Mouse (Mus musculus): ENCODE data around the gene Spint2. TPM values are rescaled to one million over a fixed set of nuclear protein-coding genes. Genes with fewer than 3 reads are reported as not detected.

Spint2 gene
- 10 to 100 TPM; 33.2 to 36.6 TPM for total RNA-seq (2021)
- long read RNA-seq, experiment 1, transcript Spint2-202 (6 exons, 1,211 nt): major isoform, 45 of 53 reads
- long read RNA-seq, experiment 1, partial matches to known transcripts: 0 of 53 reads
- long read RNA-seq, experiment 1, other reads (novel, unspliced or antisense): 4 of 53 reads
- long read RNA-seq, experiment 2, transcript Spint2-202 (6 exons, 1,211 nt): major isoform, 45 of 56 reads
- long read RNA-seq, experiment 2, partial matches to known transcripts: 4 of 56 reads
- long read RNA-seq, experiment 2, other reads (novel, unspliced or antisense): 4 of 56 reads

- peak; percentile 81 for DNase-seq
Observed at GRCm38 (mm10) chr7:29281201-29282073, at the start of gene Spint2. TSS of gene Spint2 (minus strand) at chr7:29281912.

DNA sequence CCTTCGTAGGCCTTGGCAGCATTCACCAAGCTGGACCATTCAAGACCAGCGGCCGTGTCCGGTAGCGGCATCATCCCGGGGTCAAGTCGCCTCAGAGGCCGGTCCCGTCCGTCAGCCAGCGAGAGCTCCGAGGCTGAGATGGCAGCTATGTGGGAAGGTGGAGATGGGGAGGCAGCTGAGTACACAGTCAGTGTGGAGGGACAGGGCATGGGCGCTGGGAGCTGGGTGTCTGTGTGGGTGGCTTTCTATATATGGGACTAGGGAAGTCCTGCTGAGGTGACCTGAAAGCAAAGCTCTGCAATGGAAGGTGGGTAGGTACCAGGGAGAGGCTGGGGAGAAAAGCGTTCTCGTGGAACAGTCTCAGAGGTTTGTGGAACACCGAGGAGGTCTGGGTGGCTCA lies 47.3 kb upstream of the Spint2 start:
- no peak for DNase-seq

GRCm38 (mm10) chr7:29327087-29327486 lies 45.4 kb upstream of the Spint2 start:
- DNase-seq: no peak

DNA sequence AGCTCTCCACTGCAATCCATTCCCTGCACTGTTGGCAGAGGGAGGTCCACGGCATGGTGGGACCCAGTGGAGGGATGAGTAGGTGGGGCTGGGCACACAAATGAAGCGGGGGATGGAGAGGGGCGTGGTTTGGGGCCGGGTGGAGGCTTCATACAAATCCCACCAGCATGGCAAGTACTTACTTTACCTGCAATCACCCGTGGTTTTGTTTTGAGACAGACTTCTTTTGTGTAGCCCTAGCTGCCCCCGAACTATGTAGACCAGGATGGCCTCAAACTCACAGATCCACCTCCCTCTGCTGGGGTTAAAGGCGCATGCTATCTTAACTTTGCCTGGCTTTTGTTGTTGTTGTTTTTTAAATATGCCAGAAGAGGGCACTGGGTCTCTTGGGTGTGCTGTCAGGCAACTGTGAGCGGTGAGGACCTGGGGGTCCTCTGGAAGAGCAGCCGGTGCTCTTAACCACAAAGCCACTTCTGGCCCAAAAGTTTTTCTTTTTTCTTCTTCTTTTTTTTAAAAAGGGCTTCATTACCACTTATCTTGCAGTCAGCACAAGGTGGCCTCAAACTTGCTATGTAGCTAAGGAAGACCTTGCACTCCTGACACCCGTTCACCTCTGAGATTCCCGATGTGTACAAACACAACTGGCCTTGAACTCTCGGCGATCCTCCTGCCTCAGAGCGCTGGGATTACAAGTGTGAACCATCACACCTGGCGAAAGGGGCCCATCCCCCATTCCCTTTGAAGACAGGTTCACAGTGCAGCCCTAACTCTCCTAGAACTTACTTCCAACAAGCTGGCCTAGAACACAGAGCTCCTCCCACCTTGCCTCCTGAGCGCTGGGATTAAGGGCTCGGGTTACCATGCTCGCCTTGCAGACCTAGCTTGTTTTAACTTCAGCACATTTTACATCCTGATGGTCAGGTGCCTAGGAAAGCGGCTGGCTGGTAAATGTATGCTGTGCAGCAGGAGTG lies 37.9 kb upstream of the Spint2 start:
- DNase-seq: no peak

DNA sequence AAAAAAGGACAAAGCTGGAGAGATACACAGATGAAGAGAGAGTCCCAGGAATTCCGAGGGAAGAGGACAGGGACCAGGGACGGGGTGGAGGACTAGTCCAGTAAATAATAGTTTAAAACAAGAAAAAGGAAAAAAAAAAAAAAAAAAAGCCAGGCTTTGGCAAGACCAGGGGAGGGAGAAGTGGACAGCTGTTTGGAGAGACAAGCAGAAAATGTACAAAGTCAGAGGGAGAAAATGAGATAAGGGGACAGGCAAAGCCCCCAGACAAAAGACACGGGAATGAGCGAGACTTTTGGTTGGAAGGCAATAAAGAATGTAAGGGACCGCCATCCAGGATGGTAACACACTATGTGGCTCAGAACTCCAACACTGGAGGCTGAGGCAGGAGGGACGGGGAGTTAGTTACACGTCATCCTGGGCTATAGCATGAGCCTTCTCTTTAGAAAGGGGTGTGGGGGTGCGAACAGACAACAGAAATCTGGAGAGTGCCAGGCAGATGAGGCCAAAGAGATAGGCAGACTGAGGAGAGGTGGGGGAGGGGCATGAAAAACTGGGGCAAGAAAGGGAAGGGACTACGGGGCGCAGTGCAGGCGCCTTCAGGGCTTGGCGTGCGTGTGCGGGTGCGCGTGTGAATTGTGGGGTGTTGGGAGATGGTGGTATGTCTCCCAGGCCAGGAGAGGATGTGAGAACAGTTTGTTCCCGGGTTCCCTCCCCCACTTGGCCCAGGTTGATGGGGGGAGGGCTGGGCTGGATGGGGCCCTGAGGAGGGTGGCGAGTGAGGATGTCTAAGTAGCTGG lies 36.6 kb upstream of the Spint2 start:
- no peak for DNase-seq

- no peak for DNase-seq
Observed at GRCm38 (mm10) chr7:29317558-29317957, 35.8 kb upstream of the Spint2 start.

GRCm38 (mm10) chr7:29316976-29317375 lies 35.3 kb upstream of the Spint2 start:
- peak; percentile 30 for DNase-seq

DNA sequence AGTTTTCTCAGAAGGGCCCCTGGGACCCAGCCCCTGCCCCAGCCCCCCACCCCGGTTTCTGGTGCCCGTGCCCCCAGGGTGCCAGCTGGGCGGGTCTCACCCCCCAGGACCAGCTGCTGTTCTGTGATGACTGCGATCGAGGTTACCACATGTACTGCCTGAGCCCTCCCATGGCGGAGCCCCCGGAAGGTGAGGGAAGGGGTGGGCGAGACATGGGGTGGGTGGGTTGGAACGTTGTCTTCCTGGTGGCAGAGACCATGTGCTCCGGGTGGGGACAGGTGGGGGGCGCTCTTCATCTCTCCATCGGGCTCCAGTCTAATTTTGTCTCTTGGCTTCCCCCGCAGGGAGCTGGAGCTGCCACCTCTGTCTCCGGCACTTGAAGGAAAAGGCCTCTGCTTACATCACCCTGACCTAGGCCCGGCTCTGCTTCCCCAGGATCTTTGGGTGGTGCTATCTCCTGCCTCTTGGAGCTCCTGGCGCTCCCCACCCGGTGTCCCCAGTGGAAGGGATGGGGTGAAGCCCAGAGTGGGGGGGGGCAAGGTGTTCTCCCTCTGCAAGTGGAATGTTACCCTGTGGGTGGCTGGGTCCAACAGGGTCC lies 34.5 kb upstream of the Spint2 start:
- DNase-seq: no peak

DNA sequence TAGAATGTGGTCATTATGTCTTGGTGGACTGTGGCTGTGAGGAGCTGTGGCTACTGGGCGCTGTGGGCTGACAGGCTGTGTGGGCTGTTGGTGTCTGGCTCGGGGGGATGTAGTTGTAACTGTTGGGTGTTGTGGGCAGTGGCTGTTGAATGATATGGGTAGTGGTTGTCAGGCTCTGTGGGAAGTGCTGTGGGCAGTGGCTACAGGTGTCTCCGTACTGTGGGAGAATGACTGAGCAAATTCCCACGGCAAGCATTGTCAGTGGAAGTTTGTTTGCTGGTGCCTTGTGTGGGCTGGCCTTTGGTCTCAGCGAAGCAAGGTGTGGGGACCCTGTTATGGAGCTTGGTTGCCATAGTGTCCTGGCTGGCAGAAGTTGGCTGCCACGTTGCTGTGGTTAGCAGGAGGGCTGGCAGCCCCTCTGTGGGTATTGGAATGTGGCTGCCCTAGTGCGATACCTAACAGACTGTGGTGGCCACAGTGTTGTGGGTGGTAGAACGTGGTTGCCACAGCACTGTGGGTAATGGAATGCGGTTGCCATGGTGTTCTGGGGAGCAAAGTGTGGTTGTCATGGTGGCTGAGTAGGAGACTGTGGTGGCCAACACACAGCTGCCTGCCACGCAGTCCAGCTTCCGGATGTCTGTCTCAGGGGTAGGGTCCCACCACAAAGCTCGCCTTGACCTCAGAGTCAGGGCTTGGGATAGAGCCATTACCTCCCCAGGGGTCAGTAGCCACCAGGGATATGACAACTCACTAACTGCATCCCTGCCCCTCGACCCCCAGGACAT lies 33.3 kb upstream of the Spint2 start:
- no peak for DNase-seq

- DNase-seq: no peak
Observed at GRCm38 (mm10) chr7:29313572-29314261, 32.0 kb upstream of the Spint2 start.

DNA sequence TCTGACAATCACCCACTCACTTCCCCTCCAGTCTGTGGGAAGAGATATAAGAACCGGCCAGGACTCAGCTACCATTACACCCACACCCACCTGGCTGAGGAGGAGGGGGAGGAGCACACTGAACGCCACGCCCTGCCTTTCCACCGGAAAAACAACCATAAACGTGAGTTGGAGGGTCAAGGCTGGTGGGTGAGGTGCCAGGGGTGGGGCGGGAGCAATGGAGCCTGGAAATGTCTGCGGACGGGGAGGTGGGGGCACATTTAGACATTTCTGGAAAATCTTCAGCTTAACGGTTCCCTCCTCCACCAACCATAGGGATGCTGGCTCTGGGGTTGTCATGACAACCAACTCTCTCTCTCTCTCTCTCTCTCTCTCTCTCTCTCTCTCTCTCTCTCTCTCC lies 31.3 kb upstream of the Spint2 start:
- DNase-seq: no peak

GRCm38 (mm10) chr7:29309749-29310148 lies 28.0 kb upstream of the Spint2 start:
- DNase-seq: no peak

DNA sequence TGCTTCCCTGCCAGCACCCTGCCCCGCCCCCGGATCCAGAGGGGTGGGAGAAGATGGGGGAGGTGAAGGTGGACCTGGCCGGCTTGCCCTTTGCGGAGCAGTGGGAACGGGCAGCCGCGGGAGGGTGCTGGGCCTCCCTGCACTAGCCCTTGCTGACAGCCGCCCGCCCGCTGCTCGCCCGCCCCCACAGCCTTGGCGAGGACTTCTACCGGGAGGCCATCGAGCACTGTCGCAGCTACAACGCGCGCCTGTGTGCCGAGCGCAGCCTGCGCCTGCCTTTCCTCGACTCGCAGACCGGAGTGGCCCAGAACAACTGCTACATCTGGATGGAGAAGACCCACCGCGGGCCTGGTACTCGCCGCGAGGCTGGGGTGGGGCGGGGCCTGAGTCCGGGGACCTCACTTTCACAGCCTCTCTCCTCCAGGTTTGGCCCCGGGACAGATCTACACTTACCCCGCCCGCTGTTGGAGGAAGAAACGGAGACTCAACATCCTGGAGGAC lies 27.6 kb upstream of the Spint2 start:
- peak; percentile 60 for DNase-seq

DNA sequence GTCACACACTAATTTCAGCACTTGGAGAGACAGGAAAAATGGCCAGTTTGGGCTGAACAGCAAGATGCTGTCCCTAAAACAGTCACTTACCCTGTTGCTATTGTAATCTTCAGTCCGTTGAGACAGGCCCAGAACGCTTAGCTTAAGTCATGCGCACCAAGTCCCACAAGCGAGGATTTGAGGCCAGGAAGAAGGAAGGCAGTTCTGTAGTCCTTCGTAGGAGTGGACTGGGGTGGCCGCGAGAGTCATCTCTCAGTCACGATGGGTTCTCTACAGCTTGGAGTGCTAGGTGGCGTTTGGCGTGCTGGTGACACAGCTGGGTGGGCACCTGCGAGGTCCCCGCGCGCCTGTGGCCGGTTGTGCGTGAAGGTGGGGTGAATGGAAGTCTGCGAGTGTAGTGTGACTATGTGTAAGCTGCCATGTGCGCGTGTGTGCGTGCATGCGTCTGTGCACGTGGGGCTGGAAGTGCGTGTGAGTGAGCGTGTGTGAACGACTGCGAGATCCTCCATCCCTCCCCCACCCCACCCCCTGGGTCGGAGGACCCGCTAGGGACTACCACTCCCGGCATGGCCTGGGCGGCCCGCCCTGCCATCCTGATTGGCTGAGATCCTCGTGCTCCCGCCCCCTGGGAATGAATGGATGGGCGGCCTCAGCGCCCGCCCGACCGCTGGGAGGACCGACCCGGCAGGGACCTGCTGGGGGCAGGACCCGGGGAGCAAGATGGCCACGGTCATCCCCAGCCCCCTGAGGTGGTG lies 25.8 kb upstream of the Spint2 start:
- peak; percentile 96 for DNase-seq

DNA sequence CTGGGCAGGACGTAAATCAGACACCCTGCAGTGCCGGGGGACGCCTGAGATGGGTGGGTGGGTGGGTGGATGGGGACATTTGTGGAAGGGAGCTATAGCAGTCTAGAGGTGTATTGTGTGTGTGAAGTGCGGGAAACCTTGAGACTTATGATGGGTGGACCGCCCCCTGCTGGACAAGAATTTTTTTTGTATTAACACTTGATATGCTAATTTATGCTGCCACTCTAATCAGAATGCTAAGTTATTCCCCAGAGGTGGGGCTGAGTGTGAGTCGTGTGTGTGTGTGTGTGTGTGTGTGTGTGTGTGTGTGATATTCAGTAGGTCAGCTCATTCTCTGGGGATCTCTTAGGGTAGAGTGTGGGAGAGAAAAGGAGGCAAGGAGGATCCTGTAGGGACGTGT lies 24.9 kb upstream of the Spint2 start:
- no peak for DNase-seq

DNA sequence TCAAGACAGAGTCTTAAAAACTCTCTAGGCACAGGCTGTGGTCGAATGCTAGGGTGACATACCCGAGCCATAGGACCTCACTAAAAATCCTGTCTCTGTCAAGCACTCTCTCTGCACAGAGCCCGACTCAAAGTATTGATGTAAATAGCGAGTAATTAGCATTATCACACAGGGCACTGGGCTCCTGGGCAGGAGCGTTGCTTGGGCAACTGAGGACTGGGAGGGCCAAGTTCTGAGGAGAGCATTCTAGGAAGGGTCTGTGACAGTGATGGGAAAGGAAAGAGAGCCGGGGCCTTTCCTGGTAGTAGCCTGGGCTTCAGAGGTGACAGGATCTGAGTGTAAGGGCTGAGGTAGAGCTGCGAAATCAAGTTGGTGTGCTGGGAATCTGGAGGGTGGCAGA lies 24.4 kb upstream of the Spint2 start:
- no peak for DNase-seq

DNA sequence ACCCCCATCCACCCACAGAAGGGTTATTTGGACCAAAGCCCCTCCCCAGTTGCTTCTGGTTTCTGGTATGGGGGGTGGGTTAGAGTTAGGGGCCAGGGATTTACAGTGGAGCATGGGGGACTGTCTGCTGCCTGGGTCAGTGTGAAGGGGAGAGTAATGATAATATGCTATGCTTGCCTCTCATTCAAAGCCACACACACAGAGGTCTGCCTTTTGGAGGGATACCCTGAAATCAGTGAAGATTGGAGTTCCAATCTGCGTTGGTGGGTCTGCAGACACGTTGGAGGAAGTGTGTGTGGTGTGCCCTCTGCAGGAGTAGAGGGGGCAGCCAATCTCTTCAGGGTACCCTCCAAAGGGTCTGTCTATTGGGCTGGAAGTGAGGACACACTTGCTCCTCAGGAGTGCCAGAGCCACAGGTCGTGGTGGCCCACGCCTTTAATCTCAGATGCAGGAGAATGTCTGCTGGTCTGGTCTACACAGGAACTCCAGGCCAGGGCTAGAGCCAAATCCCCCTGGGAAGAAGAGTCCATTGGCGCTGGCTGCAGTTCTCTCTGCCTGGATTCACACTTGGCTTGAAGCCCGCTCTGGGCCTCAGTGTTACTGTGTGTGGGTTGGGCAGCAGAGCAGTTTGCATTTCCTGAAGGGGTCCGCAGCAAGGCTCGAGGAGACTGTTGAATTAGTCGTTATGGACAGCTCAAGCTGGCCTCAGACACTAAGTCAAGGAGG lies 23.7 kb upstream of the Spint2 start:
- DNase-seq: no peak
